ENCODE assay signal across 14 mouse cellular contexts in the genomic region with DNA sequence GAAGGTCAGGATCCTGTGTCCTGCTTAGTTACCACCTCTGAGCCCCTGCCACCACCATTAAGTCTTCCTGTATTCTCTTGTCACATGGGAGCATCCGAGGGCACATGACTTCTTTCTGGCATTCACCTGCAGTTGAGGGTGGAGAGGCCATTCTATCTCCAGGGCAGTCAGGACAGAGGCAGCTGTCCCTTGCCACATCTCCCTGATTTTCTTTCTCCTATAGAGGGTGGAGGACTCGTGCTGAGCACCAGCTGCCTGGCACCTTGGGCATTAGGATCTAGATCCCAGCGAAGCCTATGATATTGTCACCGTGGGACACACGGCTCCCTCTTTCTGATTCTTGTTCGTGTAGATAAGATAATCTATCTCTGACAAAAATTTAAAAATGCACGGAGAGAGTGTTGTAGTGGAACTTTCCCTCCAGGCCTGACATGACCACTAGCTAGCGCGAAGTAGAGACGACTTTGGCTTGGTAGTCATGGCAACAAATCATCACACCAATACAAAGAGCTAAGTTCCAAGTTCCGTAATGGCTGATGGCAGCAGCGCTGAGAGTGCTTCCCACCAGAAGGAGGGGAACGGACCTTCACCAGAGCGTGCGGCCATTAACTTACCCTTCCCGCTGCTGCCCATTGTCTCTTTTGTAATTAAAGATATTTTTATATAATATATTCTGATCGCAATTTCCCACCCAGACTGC.
A peak's percentile ranks its signal among the peaks of the same experiment; 100 is the strongest.
DNase-seq lines count a peak whose midpoint lies in the region; ATAC-seq and TF ChIP-seq lines count a peak whose summit lies in the region.
"Had no signal": no experiment of that assay in that cellular context is flagged by ENCODE, and none has a peak within 500 bp of the region (broad histone marks: within the 10 kb centered on the region; RNA-seq: fewer than 3 reads in every experiment).

No protein-coding gene starts in this region.

- H3K9me3 ChIP-seq in lung, embryonic 14.5 days (ENCODE audit: low read depth, low read length) = no peaks in the 10 kb centered on the region
- H3K9me3 ChIP-seq in forebrain, embryonic 13.5 days (replicated peaks) = no peaks in the 10 kb centered on the region
- H3K9me3 ChIP-seq in hindbrain, embryonic 13.5 days = no peaks in the 10 kb centered on the region; the same call in 1 of the 2 replicates
- no peaks in the 10 kb centered on the region; the same call in 1 of the 2 replicates for H3K9me3 ChIP-seq in midbrain, embryonic 16.5 days (replicated peaks; ENCODE audit: control insufficient read depth, low read length, poor library complexity, severe bottlenecking)
- H3K9me3 ChIP-seq: limb, embryonic 12.5 days; neural tube, embryonic 13.5 days had no signal

- no peak overlapping the region for H3K27ac ChIP-seq in lung, embryonic 14.5 days (ENCODE audit: low read depth)
- no peak overlapping the region for H3K27ac ChIP-seq in forebrain, embryonic 13.5 days
- H3K27ac ChIP-seq in hindbrain, embryonic 13.5 days = no peak overlapping the region
- no peak overlapping the region for H3K27ac ChIP-seq in midbrain, embryonic 16.5 days (ENCODE audit: low read length)
- H3K27ac ChIP-seq: limb, embryonic 12.5 days; neural tube, embryonic 13.5 days had no signal

- WGBS in lung, embryonic 14.5 days = 69% methylated on average over 17 of the region's 17 CpGs
- WGBS in forebrain, embryonic 13.5 days = 62% methylated on average over 17 of the region's 17 CpGs
- 47% methylated on average over 17 of the region's 17 CpGs for WGBS in hindbrain, embryonic 13.5 days
- 33% methylated on average over 17 of the region's 17 CpGs for WGBS in midbrain, embryonic 16.5 days

- no peak overlapping the region for H3K9ac ChIP-seq in lung, embryonic 14.5 days
- H3K9ac ChIP-seq in forebrain, embryonic 13.5 days = no peak overlapping the region
- H3K9ac ChIP-seq in hindbrain, embryonic 13.5 days = no peak overlapping the region
- no peak overlapping the region for H3K9ac ChIP-seq in midbrain, embryonic 16.5 days (ENCODE audit: low read depth, low read length)
- H3K9ac ChIP-seq: limb, embryonic 12.5 days; neural tube, embryonic 13.5 days had no signal

- no peaks in the 10 kb centered on the region for H3K4me1 ChIP-seq in lung, embryonic 14.5 days (ENCODE audit: insufficient read depth)
- peaks cover 6% of the 10 kb centered on the region; the same call in 1 of the 2 replicates for H3K4me1 ChIP-seq in forebrain, embryonic 13.5 days
- peaks cover 8% of the 10 kb centered on the region for H3K4me1 ChIP-seq in hindbrain, embryonic 13.5 days (replicated peaks)
- H3K4me1 ChIP-seq in midbrain, embryonic 16.5 days (ENCODE audit: control insufficient read depth, insufficient read depth, low read length) = 0 out of 2 replicates have a peak, but pooled peaks cover 4% of the 10 kb centered on the region
- H3K4me1 ChIP-seq: limb, embryonic 12.5 days had no signal

- no peaks in the 10 kb centered on the region for H3K27me3 ChIP-seq in lung, embryonic 14.5 days (ENCODE audit: insufficient read depth, low read length)
- no peaks in the 10 kb centered on the region for H3K27me3 ChIP-seq in forebrain, embryonic 13.5 days
- no peaks in the 10 kb centered on the region for H3K27me3 ChIP-seq in hindbrain, embryonic 13.5 days
- H3K27me3 ChIP-seq in midbrain, embryonic 16.5 days (ENCODE audit: control insufficient read depth, insufficient read depth, low read depth, low read length) = no peaks in the 10 kb centered on the region
- H3K27me3 ChIP-seq: limb, embryonic 12.5 days; neural tube, embryonic 13.5 days had no signal

- no peak for ATAC-seq in lung, embryonic 14.5 days (ENCODE audit: insufficient read depth)
- ATAC-seq in forebrain, embryonic 13.5 days = peak; percentile 55
- peak; percentile 82 for ATAC-seq in hindbrain, embryonic 13.5 days (ENCODE audit: low FRiP score)
- peak; percentile 88 for ATAC-seq in midbrain, embryonic 16.5 days

- peak; percentile 21 for DNase-seq in lung, embryonic 14.5 days
- DNase-seq in lung, postnatal 14 days = no peak
- no peak for DNase-seq in cerebellum, postnatal 25 days
- no peak for DNase-seq in heart, postnatal 14 days
- DNase-seq: adrenal gland, adult 2 months; cerebellum, adult 2 months; kidney, adult 9 months; lung, postnatal 36 days had no signal

- intact Hi-C loops in heart, postnatal 14 days (cut with DNase I) = no loop called here

- no peaks in the 10 kb centered on the region for H3K36me3 ChIP-seq in lung, embryonic 14.5 days (ENCODE audit: insufficient read depth)
- no peaks in the 10 kb centered on the region for H3K36me3 ChIP-seq in forebrain, embryonic 13.5 days (ENCODE audit: poor library complexity, severe bottlenecking)
- no peaks in the 10 kb centered on the region for H3K36me3 ChIP-seq in hindbrain, embryonic 13.5 days
- H3K36me3 ChIP-seq in midbrain, embryonic 16.5 days (ENCODE audit: control insufficient read depth, insufficient read depth, low read length) = no peaks in the 10 kb centered on the region
- H3K36me3 ChIP-seq: G1E; limb, embryonic 12.5 days; neural tube, embryonic 13.5 days had no signal

- TF ChIP-seq CTCF in lung, embryonic 14.5 days (IDR thresholded peaks at IDR 0.05; ENCODE audit: low read depth) = no peak

- H3K4me2 ChIP-seq in lung, embryonic 14.5 days = no peak overlapping the region
- H3K4me2 ChIP-seq in forebrain, embryonic 13.5 days = no peak overlapping the region
- H3K4me2 ChIP-seq in hindbrain, embryonic 13.5 days = peak overlapping the region; percentile 25
- peak overlapping the region; percentile 42 for H3K4me2 ChIP-seq in midbrain, embryonic 16.5 days (ENCODE audit: low read length)
- H3K4me2 ChIP-seq: limb, embryonic 12.5 days; neural tube, embryonic 13.5 days had no signal

- H3K4me3 ChIP-seq in lung, embryonic 14.5 days (ENCODE audit: low read depth, low read length) = no peak overlapping the region
- no peak overlapping the region for H3K4me3 ChIP-seq in forebrain, embryonic 13.5 days
- no peak overlapping the region for H3K4me3 ChIP-seq in hindbrain, embryonic 13.5 days
- no peak overlapping the region for H3K4me3 ChIP-seq in midbrain, embryonic 16.5 days (ENCODE audit: low read depth, low read length)
- H3K4me3 ChIP-seq: limb, embryonic 12.5 days; neural tube, embryonic 13.5 days had no signal

Comparison
In these comparisons a context has a peak if more than half of its experiments do, and no peak if none do; other contexts are left out.
1. H3K4me2 ChIP-seq: peak in hindbrain, embryonic 13.5 days (single experiment) and midbrain, embryonic 16.5 days (single experiment); none in lung, embryonic 14.5 days (single experiment) and forebrain, embryonic 13.5 days (single experiment).